Mouse (Mus musculus) embryo, embryonic 10 days (tissue): Measurements from ENCODE around the gene Msh4.
"Not testable (repeated sequence)": the region's sequence is repeated elsewhere in the genome, so short reads cannot be mapped to it uniquely, and the experiment has no call there.

Source experiments
- DNase-seq: peaks from one replicate; pipeline ENCODE4 v3.0.0-alpha.2; 2015; ENCODE audit warnings: low spot score

Gene Msh4

GRCm38 (mm10) chr3:153911197-153911881 lies 5.4 kb upstream of the Msh4 start:
- DNase-seq, result no peak

- DNase-seq, result no peak
Observed at GRCm38 (mm10) chr3:153910489-153910888, 4.6 kb upstream of the Msh4 start.

GRCm38 (mm10) chr3:153908919-153909318 lies 3.0 kb upstream of the Msh4 start:
- DNase-seq, result no peak

- peak; percentile 29 for DNase-seq
Observed at GRCm38 (mm10) chr3:153905251-153906135, 445 bp downstream of the Msh4 start.

GRCm38 (mm10) chr3:153904586-153904985 lies 1.4 kb downstream of the Msh4 start:
- DNase-seq, result peak; percentile 79

GRCm38 (mm10) chr3:153902595-153902994 lies 3.3 kb downstream of the Msh4 start:
- DNase-seq, result no peak

- DNase-seq, result no peak
Observed at GRCm38 (mm10) chr3:153901904-153902303, 4.0 kb downstream of the Msh4 start.

- DNase-seq, result no peak
Observed at GRCm38 (mm10) chr3:153897216-153897615, 8.7 kb downstream of the Msh4 start.

GRCm38 (mm10) chr3:153895454-153895853 lies 10.5 kb downstream of the Msh4 start:
- no peak for DNase-seq

- no peak for DNase-seq
Observed at GRCm38 (mm10) chr3:153889188-153889781, 16.7 kb downstream of the Msh4 start.

GRCm38 (mm10) chr3:153888141-153888540 lies 17.8 kb downstream of the Msh4 start:
- no peak for DNase-seq

GRCm38 (mm10) chr3:153886296-153886695 lies 19.6 kb downstream of the Msh4 start:
- DNase-seq, result no peak

GRCm38 (mm10) chr3:153871396-153871795 lies 34.5 kb downstream of the Msh4 start:
- DNase-seq, result no peak

GRCm38 (mm10) chr3:153867149-153868136 lies 38.5 kb downstream of the Msh4 start:
- no peak for DNase-seq

GRCm38 (mm10) chr3:153864636-153865429 lies 41.1 kb downstream of the Msh4 start:
- DNase-seq, result no peak

GRCm38 (mm10) chr3:153863816-153864215 lies 42.1 kb downstream of the Msh4 start:
- DNase-seq, result no peak

GRCm38 (mm10) chr3:153860392-153860791 lies 45.5 kb downstream of the Msh4 start:
- not testable (repeated sequence) for DNase-seq

GRCm38 (mm10) chr3:153858350-153859001 lies 47.5 kb downstream of the Msh4 start:
- DNase-seq, result no peak

GRCm38 (mm10) chr3:153852266-153852665 lies 53.7 kb downstream of the Msh4 start:
- DNase-seq, result no peak

GRCm38 (mm10) chr3:153850759-153851158 lies 55.2 kb downstream of the Msh4 start:
- no peak for DNase-seq
